Mouse (Mus musculus) G1E (cell line): ENCODE measurements around the gene Dnajb1.

ENCODE experiments used
- CTCF ChIP-seq: IDR thresholded peaks from 2 replicates; pipeline ENCODE4 v1.5.1; 2012; ENCODE audit warnings: low read depth, low read length, inconsistent platforms, mixed read lengths
- POLR2AphosphoS5 ChIP-seq: IDR thresholded peaks from 2 replicates; pipeline ENCODE4 v1.6.1; 2012; ENCODE audit warnings: low read depth, low read length, inconsistent platforms; ENCODE audit not compliant: insufficient replicate concordance

- TF ChIP-seq POLR2AphosphoS5 (no peak), CTCF (no peak)
Observed at GRCm38 (mm10) chr8:83577384-83577791, 30.6 kb upstream of the Dnajb1 start.
